Mouse (Mus musculus) C2C12 (cell line): ENCODE data around the gene Abcc5. TPM values are rescaled to one million over a fixed set of nuclear protein-coding genes. Genes with fewer than 3 reads are reported as not detected.

Source experiments
- H3K27me3 ChIP-seq: one replicate; pipeline ENCODE4 v1.6.1; 2011; ENCODE audit not compliant: control insufficient read depth, insufficient read depth, insufficient read length
- H3K36me3 ChIP-seq: one replicate; pipeline ENCODE4 v1.6.1; 2011; ENCODE audit not compliant: control insufficient read depth, insufficient read depth
- H3K4me3 ChIP-seq: one replicate; pipeline ENCODE4 v1.5.1; 2011; ENCODE audit warnings: mild to moderate bottlenecking, control low read depth; ENCODE audit not compliant: poor library complexity, insufficient read depth, severe bottlenecking
- H3K79me2 ChIP-seq: one replicate; pipeline ENCODE4 v1.6.1; 2011; ENCODE audit not compliant: control insufficient read depth, insufficient read depth
- H3K79me3 ChIP-seq: one replicate; pipeline ENCODE4 v1.6.1; 2011; ENCODE audit warnings: low read depth, control low read depth
- H3ac ChIP-seq: one replicate; pipeline ENCODE3; 2011; ENCODE audit warnings: low read depth; ENCODE audit not compliant: control insufficient read depth, insufficient read length
- CEBPB ChIP-seq: IDR thresholded peaks from one replicate; pipeline ENCODE4 v1.6.1; 2011; ENCODE audit warnings: low read depth, mild to moderate bottlenecking, control low read depth, moderate library complexity
- CTCF ChIP-seq: IDR thresholded peaks from one replicate; pipeline ENCODE4 v1.5.1; 2011; ENCODE audit not compliant: control insufficient read depth, insufficient read depth, insufficient read length
- FOSL1 ChIP-seq: IDR thresholded peaks from one replicate; pipeline ENCODE4 v1.8.0; 2011; ENCODE audit warnings: mild to moderate bottlenecking, low read length; ENCODE audit not compliant: poor library complexity, insufficient read depth, severe bottlenecking
- MAX ChIP-seq: IDR thresholded peaks from one replicate; pipeline ENCODE4 v1.6.1; 2011; ENCODE audit warnings: mild to moderate bottlenecking, control low read depth
- MYOD1 ChIP-seq: IDR thresholded peaks from one replicate; pipeline ENCODE4 v1.6.1; 2011; ENCODE audit warnings: low read depth; ENCODE audit not compliant: control insufficient read depth, insufficient read length
- MYOG ChIP-seq: IDR thresholded peaks from one replicate; pipeline ENCODE4 v1.6.1; 2011; ENCODE audit not compliant: control insufficient read depth, insufficient read length; ENCODE audit errors: extremely low read depth
- USF1 ChIP-seq: IDR thresholded peaks from one replicate; pipeline ENCODE4 v1.6.1; 2011; ENCODE audit warnings: low read depth, mild to moderate bottlenecking, control low read depth, moderate library complexity
- polyA plus RNA-seq: library from polyadenylated mRNA; unstranded; fragments of >200 nt; fragmentation: generic; extraction: Trizol; gene quantifications from one replicate; pipeline ENCODE4 v1.2.1, GENCODE M21; 2012; ENCODE audit warnings: missing spikeins

Abcc5 gene
- polyA plus RNA-seq, 1 experiment, result 25.8 TPM

DNA sequence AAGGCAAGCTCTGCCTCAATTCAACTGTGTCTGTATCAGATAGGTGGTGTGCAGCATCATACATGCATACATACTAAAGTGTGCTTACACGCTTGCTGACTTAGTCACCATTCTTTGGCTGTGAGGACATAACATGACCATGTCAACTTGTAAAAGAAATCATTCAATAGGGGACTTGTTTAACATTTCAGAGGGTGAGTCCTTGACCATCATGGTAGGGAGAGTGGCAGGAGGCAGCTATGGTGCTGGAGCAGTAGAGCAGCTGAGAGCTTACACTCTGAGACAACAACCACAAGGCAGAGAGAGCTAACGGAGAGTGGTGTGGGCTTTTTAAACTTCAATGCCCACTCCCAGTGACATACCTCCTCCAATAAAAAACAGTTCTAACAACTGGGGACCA lies 9.9 kb downstream of the Abcc5 start:
- Histone ChIP-seq H3K79me3 (peaks cover 33% of the 10 kb centered on the region), H3K4me3 (no peak overlapping the region)
- TF ChIP-seq MYOD1 (no peak), CEBPB (no peak), CTCF (no peak), FOSL1 (no peak), MYOG (no peak), MAX (no peak), USF1 (no peak)

DNA sequence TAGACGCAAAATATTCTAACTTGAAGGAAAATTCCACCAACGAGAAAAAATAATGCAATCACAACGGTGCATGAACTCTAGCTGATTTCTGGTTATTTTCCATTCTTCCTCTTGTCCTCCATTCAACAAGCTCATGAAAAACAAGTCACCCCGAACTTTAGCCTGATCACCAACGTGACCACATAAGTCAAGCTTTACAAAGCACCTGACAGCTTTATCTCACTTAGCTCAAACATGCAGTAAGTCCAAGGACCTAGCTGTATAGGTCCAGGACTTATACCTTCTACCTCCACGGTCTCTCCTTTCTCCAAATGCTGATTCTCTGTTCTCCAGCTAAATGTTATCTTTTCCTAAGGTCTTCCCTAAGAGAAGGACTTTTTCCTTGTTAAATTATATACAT lies 10.4 kb downstream of the Abcc5 start:
- H3ac ChIP-seq, result no peak overlapping the region
- no peak for TF ChIP-seq USF1
- no peak for TF ChIP-seq CEBPB
- TF ChIP-seq FOSL1, result no peak
- no peak for TF ChIP-seq MYOD1
- no peak for TF ChIP-seq MYOG
- TF ChIP-seq CTCF, result no peak
- no peak for TF ChIP-seq MAX
- H3K79me2 ChIP-seq, result peaks cover 90% of the 10 kb centered on the region
- peaks cover 35% of the 10 kb centered on the region for H3K79me3 ChIP-seq
- H3K4me3 ChIP-seq, result no peak overlapping the region
- H3K36me3 ChIP-seq, result peaks cover 31% of the 10 kb centered on the region
- no peaks in the 10 kb centered on the region for H3K27me3 ChIP-seq

More for the DNA sequence above, 9.9 kb downstream of the Abcc5 start:
- Histone ChIP-seq H3K27me3 (no peaks in the 10 kb centered on the region), H3K79me2 (peaks cover 90% of the 10 kb centered on the region), H3K36me3 (peaks cover 35% of the 10 kb centered on the region), H3ac (no peak overlapping the region)

DNA sequence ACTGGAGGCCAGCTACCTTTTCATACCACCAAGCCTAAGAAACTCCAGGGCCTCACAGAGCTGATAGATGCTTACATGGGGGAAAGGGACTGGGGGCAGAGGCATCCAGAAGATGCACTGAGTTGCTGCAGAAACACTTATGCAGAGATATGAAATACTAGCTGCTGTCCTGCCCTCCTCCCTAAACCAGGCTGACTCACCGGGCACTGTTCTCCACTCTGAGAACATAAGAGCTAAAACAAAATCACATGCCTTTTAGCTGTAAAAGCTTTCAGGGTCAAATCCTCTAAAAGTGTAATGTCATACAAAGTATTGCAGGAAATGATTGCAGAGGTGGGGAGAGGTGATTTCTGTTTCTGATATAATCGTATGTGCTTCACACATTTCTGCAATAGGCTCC lies 11.0 kb downstream of the Abcc5 start:
- Histone ChIP-seq H3K4me3 (no peak overlapping the region), H3K27me3 (no peaks in the 10 kb centered on the region), H3ac (no peak overlapping the region), H3K36me3 (peaks cover 30% of the 10 kb centered on the region), H3K79me2 (peaks cover 90% of the 10 kb centered on the region), H3K79me3 (peaks cover 38% of the 10 kb centered on the region)
- no peak for TF ChIP-seq FOSL1
- no peak for TF ChIP-seq USF1
- no peak for TF ChIP-seq MYOG

DNA sequence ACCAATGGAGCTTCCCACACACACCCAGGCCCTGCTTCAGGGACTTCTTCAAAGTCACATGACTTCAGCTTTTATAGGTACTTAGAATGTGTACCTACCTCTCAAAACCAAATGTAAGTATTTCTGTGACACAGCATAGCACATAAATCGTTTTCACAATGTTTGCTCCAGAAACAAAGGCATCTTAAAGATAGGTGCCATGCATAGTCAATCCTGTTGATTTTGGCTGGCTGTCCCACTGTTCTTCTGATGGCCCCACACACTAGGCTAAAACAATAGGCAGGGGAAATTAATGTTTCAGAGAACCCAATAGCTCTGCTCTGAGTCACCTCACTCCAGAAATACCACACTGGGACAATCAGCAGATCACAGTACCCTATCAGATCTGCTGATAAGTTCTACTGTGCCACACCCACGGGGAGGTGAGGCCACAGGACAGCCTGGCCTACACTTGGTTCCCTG lies 12.3 kb downstream of the Abcc5 start:
- Histone ChIP-seq H3K4me3 (no peak overlapping the region), H3K79me3 (peaks cover 39% of the 10 kb centered on the region), H3K27me3 (no peaks in the 10 kb centered on the region), H3K36me3 (peaks cover 22% of the 10 kb centered on the region), H3K79me2 (peaks cover 90% of the 10 kb centered on the region), H3ac (no peak overlapping the region)
- TF ChIP-seq MYOG (no peak), MAX (no peak), FOSL1 (no peak), USF1 (peak; percentile 58)

DNA sequence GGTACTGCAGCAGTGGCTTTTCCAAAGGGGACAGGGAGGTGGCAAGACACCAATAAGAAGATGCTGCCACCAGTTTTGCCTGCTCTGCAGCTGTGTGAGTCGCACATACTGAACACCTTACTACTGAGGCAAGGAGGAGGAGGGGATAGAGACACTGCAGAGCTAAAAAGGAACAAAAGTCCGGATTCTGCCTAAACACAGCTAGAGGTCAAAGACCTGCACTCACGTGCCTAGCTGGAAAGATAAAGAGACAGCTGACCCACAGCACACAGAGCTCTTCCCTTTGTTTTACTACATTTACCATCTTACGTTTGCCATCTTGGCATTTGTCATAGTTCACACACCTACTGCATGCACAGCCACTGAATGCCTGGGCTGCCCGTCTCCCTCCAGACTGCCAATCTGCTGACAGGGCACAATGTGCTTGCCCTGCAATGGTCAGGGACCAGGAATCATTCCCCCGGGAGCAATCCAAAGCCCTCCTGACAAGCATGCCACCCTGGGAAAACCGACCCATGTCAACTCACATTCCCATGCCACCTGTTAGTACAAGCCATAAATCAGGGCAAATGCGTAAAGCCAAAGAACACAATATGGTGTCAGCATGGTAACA lies 14.1 kb downstream of the Abcc5 start:
- peaks cover 16% of the 10 kb centered on the region for H3K36me3 ChIP-seq

DNA sequence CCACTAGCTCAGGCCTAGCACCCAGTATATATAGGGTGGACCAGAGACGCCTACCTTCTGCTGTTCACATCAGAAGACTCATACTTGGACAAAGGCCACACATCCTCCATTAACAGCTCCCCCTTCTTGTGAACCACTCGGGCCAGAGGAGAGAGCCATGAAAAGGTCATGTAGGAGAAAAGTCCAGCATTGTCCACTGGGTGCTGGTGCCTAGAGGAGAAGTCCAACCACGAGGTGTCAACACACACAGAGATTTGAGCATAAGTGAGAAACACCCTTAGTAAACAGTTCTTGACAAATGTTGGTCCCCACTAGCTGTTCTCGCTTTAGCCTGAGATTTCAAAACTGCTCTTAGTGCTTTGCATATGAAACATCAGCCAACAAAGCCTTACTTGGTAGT lies 20.9 kb downstream of the Abcc5 start:
- TF ChIP-seq FOSL1 (no peak), USF1 (no peak)
- peaks cover 16% of the 10 kb centered on the region for H3K79me3 ChIP-seq
- H3ac ChIP-seq, result no peak overlapping the region
- no peak overlapping the region for H3K4me3 ChIP-seq
- H3K36me3 ChIP-seq, result peaks cover 45% of the 10 kb centered on the region
- H3K27me3 ChIP-seq, result no peaks in the 10 kb centered on the region
- H3K79me2 ChIP-seq, result peaks cover 36% of the 10 kb centered on the region

More for the DNA sequence above, 14.1 kb downstream of the Abcc5 start:
- no peak for TF ChIP-seq FOSL1
- TF ChIP-seq MAX, result no peak
- TF ChIP-seq MYOG, result no peak
- TF ChIP-seq MYOD1, result no peak
- Histone ChIP-seq H3K79me3 (peaks cover 43% of the 10 kb centered on the region), H3K4me3 (no peak overlapping the region), H3ac (no peak overlapping the region), H3K79me2 (peaks cover 98% of the 10 kb centered on the region), H3K27me3 (no peaks in the 10 kb centered on the region)

DNA sequence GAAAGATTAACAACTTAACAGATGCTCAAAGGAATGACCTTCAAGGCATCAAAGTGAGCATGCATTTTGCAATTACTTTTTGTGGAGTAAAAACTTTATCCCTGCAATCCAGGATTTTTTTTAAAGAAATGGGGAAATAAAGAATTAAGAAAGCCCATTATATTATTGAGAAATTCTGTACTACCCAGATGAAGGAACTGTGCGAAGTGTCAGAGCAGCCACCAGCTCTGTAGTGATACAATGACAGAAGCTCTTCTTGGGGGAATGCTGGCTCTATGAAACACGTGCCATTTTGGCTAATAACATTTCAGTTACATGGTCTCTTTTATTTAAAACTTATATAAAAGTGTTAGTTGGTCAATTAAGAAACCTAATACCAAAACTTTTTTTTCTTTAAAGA lies 22.9 kb downstream of the Abcc5 start:
- H3K79me3 ChIP-seq, result peaks cover 9% of the 10 kb centered on the region
- TF ChIP-seq MYOD1 (no peak), MAX (no peak), CTCF (no peak), USF1 (no peak), CEBPB (no peak), MYOG (no peak), FOSL1 (no peak)
- H3ac ChIP-seq, result no peak overlapping the region
- no peaks in the 10 kb centered on the region for H3K27me3 ChIP-seq
- no peak overlapping the region for H3K4me3 ChIP-seq
- peaks cover 64% of the 10 kb centered on the region for H3K36me3 ChIP-seq
- peaks cover 16% of the 10 kb centered on the region for H3K79me2 ChIP-seq
